Mouse (Mus musculus) stomach, postnatal 0 days (tissue): Measurements from ENCODE around the gene Nhp2.

ENCODE experiments used
- CTCF ChIP-seq: IDR thresholded peaks from 2 replicates; pipeline ENCODE4 v1.5.1; 2016; ENCODE audit warnings: antibody characterized with exemption, low read depth, mild to moderate bottlenecking, moderate library complexity
- EP300 ChIP-seq: optimal IDR thresholded peaks from 2 replicates; pipeline ENCODE3; 2016; ENCODE audit warnings: antibody characterized with exemption

GRCm38 (mm10) chr11:51577587-51577986 lies 41.9 kb upstream of the Nhp2 start:
- TF ChIP-seq CTCF: no peak
- no peak for TF ChIP-seq EP300
